Mouse (Mus musculus): Measurements from ENCODE around the gene B3gnt9.

DNA sequence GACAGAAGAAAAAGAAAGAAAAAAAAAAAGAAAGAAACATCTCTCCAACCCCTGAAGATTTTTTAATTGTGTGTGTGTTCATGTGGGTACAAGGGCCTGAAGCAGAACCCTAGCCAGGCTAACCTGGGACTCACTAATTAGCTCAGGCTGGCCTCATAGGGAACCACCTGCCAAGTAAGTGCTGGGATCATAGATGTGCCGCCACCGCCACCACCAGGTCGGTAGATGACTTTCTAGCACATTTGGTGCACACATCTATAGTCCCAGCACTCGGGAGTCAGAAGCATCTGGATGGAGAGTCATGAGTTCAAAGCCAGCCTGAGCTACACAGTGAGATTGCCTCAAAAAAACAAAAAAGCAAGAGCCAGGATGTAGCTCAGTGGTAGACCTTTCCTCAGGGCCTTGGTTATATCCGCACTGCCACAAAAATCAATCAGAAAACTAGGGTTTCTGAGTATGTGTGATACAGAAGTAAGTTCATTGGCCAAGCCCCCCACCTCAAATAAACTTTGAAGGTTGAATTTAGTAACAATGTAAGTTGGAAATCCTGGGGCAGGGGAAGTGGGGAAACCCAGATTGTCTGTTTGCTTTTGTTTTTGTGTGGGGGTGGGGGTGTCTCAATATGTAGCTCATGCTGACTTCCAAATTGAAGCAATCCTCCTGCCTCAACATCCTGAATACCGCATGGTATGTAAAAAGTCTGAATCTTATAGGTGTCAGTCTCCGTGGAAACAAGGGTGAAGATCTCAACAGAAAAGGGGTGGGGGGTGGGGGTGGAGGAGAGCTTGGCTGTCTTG lies 2.6 kb upstream of the B3gnt9 start:
- TF ChIP-seq POLR2A (IDR thresholded peaks at IDR 0.05; ENCODE audit: control insufficient read depth, extremely low read depth, insufficient read depth, low read length, poor library complexity) (no peak), CTCF (IDR thresholded peaks at IDR 0.05; ENCODE audit: borderline replicate concordance, control insufficient read depth, extremely low read depth, insufficient read depth, low read length, poor library complexity) (no peak)

Data from thymus, adult 2 months (tissue).